ENCODE assay signal across 8 mouse cellular contexts in the genomic region with DNA sequence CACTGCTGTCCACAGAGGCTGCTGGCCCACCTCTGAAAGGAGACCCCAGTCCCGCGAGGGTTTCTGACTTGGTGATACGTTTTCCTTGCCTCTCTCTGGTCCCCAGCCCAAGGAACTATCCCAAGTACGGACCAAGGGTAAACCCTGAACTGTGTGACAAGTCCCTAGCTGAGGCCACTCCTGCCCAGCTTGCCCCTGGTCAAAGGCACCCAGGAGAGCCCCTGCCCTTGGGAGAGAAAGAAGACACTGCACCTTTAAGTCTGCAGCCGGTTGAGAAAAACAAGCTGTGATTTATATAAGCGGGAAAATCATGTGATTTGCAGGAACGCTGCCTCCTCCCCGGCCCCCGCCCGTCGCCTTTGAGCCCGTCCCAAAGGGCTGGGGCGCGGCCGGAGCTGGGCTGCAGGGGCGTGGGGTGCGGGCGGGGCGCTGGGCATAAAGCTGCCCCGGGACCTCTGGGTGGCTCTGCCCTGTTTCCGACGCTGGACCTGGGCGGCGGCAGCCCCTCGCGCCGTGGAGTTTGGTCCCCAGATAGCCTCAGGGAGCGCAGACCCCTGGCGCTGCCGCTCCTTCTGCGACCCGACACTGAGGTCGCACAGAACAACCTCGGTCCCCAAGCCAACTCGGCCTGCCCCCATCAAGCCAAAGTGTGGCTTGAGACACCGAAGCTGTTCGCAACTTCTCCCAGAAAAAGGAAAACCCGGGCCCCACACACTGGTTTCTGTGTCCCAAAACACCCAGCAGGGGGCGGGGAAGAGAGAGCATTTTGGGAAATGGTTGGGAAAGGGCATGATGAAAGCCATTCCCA. TPM values are rescaled to one million over a fixed set of nuclear protein-coding genes. Genes with fewer than 3 reads are reported as not detected.
DNase-seq lines count a peak whose midpoint lies in the region; ATAC-seq and TF ChIP-seq lines count a peak whose summit lies in the region.

No protein-coding gene starts in this region.

- ATAC-seq in limb, embryonic 11.5 days (ENCODE audit: insufficient number of reproducible peaks, low FRiP score, low TSS enrichment, low read depth): peak; percentile 55; the same call in 1 of the 2 replicates
- peak; percentile 61 for ATAC-seq in midbrain, embryonic 11.5 days (ENCODE audit: low FRiP score)
- peak; percentile 75 for ATAC-seq in stomach, embryonic 15.5 days (ENCODE audit: insufficient read depth, low FRiP score, low read depth)

- H3K27ac ChIP-seq in kidney, adult 2 months (ENCODE audit: insufficient read depth, low read depth, low read length): peak overlapping the region; percentile 97
- peak overlapping the region; percentile 52; the same call in 1 of the 2 replicates for H3K27ac ChIP-seq in limb, embryonic 11.5 days (replicated peaks; ENCODE audit: low read depth, low read length)
- no peak overlapping the region for H3K27ac ChIP-seq in midbrain, embryonic 11.5 days (ENCODE audit: low read depth, low read length)
- H3K27ac ChIP-seq in stomach, embryonic 15.5 days: peak overlapping the region; percentile 99

- peak overlapping the region; percentile 65 for H3K4me3 ChIP-seq in kidney, adult 2 months (ENCODE audit: insufficient read depth, low read depth, low read length)
- peak overlapping the region; percentile 54 for H3K4me3 ChIP-seq in limb, embryonic 11.5 days (ENCODE audit: low read depth, low read length)
- peak overlapping the region; percentile 51 for H3K4me3 ChIP-seq in midbrain, embryonic 11.5 days (ENCODE audit: low read depth, low read length)
- peak overlapping the region; percentile 50 for H3K4me3 ChIP-seq in stomach, embryonic 15.5 days (replicated peaks)

- H3K9me3 ChIP-seq in limb, embryonic 11.5 days (ENCODE audit: control insufficient read depth, low read length): no peaks in the 10 kb centered on the region
- no peaks in the 10 kb centered on the region for H3K9me3 ChIP-seq in midbrain, embryonic 11.5 days (ENCODE audit: control insufficient read depth, low read length)
- H3K9me3 ChIP-seq in stomach, embryonic 15.5 days: no peaks in the 10 kb centered on the region

- peak overlapping the region; percentile 98 for H3K4me2 ChIP-seq in limb, embryonic 11.5 days (ENCODE audit: low read depth, severe bottlenecking)
- H3K4me2 ChIP-seq in midbrain, embryonic 11.5 days: peak overlapping the region; percentile 98
- H3K4me2 ChIP-seq in stomach, embryonic 15.5 days: peak overlapping the region; percentile 80

- TF ChIP-seq POLR2A in kidney, adult 2 months (IDR thresholded peaks at IDR 0.05; ENCODE audit: low read depth, low read length): no peak

- WGBS in kidney, adult 2 months: 2% methylated on average over 39 of the region's 39 CpGs
- WGBS in limb, embryonic 11.5 days: under 1% methylated on average over 39 of the region's 39 CpGs
- WGBS in midbrain, embryonic 11.5 days: 1% methylated on average over 39 of the region's 39 CpGs
- under 1% methylated on average over 39 of the region's 39 CpGs for WGBS in stomach, embryonic 15.5 days

- H3K27me3 ChIP-seq in kidney, adult 2 months (replicated peaks; ENCODE audit: control insufficient read depth, insufficient read depth, low read length): no peaks in the 10 kb centered on the region
- peaks cover 4% of the 10 kb centered on the region; the same call in 1 of the 2 replicates for H3K27me3 ChIP-seq in limb, embryonic 11.5 days (ENCODE audit: control insufficient read depth, insufficient read depth, low read length)
- peaks cover 10% of the 10 kb centered on the region; the same call in 1 of the 2 replicates for H3K27me3 ChIP-seq in midbrain, embryonic 11.5 days (ENCODE audit: control insufficient read depth, insufficient read depth, low read length)
- H3K27me3 ChIP-seq in stomach, embryonic 15.5 days (replicated peaks): no peaks in the 10 kb centered on the region

- peaks cover 17% of the 10 kb centered on the region for H3K4me1 ChIP-seq in kidney, adult 2 months (ENCODE audit: control insufficient read depth, insufficient read depth, low read length)
- peaks cover 36% of the 10 kb centered on the region for H3K4me1 ChIP-seq in limb, embryonic 11.5 days (ENCODE audit: control insufficient read depth, insufficient read depth, low read length)
- H3K4me1 ChIP-seq in midbrain, embryonic 11.5 days (ENCODE audit: control insufficient read depth, insufficient read depth, low read length): peaks cover 32% of the 10 kb centered on the region
- H3K4me1 ChIP-seq in stomach, embryonic 15.5 days: peaks cover 43% of the 10 kb centered on the region

- peak; percentile 26 to 34 for DNase-seq in spleen, postnatal 36 days (ENCODE audit: low spot score in 2 of 2)
- DNase-seq in spleen, adult 12 weeks (ENCODE audit: low spot score): no peak
- peak; percentile 81 for DNase-seq in embryo, embryonic 9.5 days (ENCODE audit: extremely low spot score)
- DNase-seq in heart, adult 11 months: peak; percentile 99
- DNase-seq in kidney, adult 2 months: peak; percentile 92
- peak; percentile 89 for DNase-seq in limb, embryonic 11.5 days (ENCODE audit: low spot score)
- peak; percentile 97 for DNase-seq in midbrain, embryonic 11.5 days (ENCODE audit: low spot score, missing footprints)

- TF ChIP-seq CTCF in kidney, adult 2 months (conservative IDR thresholded peaks at IDR 0.05; ENCODE audit: insufficient read depth, insufficient read length, low read depth, low read length): peak; percentile 60

- H3K9ac ChIP-seq in limb, embryonic 11.5 days (ENCODE audit: low read length): peak overlapping the region; percentile 74
- peak overlapping the region; percentile 80 for H3K9ac ChIP-seq in midbrain, embryonic 11.5 days (ENCODE audit: low read length)
- H3K9ac ChIP-seq in stomach, embryonic 15.5 days: peak overlapping the region; percentile 46

- no peaks in the 10 kb centered on the region for H3K36me3 ChIP-seq in kidney, adult 2 months (ENCODE audit: control insufficient read depth, insufficient read depth, low read length)
- no peaks in the 10 kb centered on the region for H3K36me3 ChIP-seq in limb, embryonic 11.5 days (ENCODE audit: control insufficient read depth, insufficient read depth, low read length)
- no peaks in the 10 kb centered on the region for H3K36me3 ChIP-seq in midbrain, embryonic 11.5 days (ENCODE audit: control insufficient read depth, insufficient read depth, low read length)
- H3K36me3 ChIP-seq in stomach, embryonic 15.5 days: no peaks in the 10 kb centered on the region

RNA-seq across cellular contexts. Expression of a gene that starts 27.1 kb away (rescaled TPM):
- 11.2 and 14.2 TPM in 2 replicates for polyA plus RNA-seq in kidney, adult 2 months (2012; rRNA removed)
- polyA plus RNA-seq in limb, embryonic 11.5 days (2014; fragmentation: Nextera tagmentation; extraction: Ambion mirVana): 20.8 and 21.9 TPM in 2 replicates
- polyA plus RNA-seq in midbrain, embryonic 11.5 days (2014; fragmentation: Nextera tagmentation; extraction: Ambion mirVana): 15.9 and 17.8 TPM in 2 replicates
- polyA plus RNA-seq in stomach, embryonic 15.5 days (2015; fragmentation: Nextera tagmentation; extraction: Ambion mirVana): 17.9 and 18.2 TPM in 2 replicates

RNA-seq across cellular contexts. Expression of a gene that starts 50.3 kb away (rescaled TPM):
- polyA plus RNA-seq in kidney, adult 2 months (2012; rRNA removed): 118 and 126 TPM in 2 replicates
- 77.3 and 84.9 TPM in 2 replicates for polyA plus RNA-seq in limb, embryonic 11.5 days (2014; fragmentation: Nextera tagmentation; extraction: Ambion mirVana)
- polyA plus RNA-seq in midbrain, embryonic 11.5 days (2014; fragmentation: Nextera tagmentation; extraction: Ambion mirVana): 40.6 and 42.8 TPM in 2 replicates
- polyA plus RNA-seq in stomach, embryonic 15.5 days (2015; fragmentation: Nextera tagmentation; extraction: Ambion mirVana): 57.0 and 63.2 TPM in 2 replicates
